Comparison of ENCODE assay signal across 19 mouse cellular contexts in genomic region chr19:53251015-53251414, GRCm38 (mm10). TPM values are rescaled to one million over a fixed set of nuclear protein-coding genes. Genes with fewer than 3 reads are reported as not detected.
DNase-seq lines count a peak whose midpoint lies in the region; ATAC-seq and TF ChIP-seq lines count a peak whose summit lies in the region.
"Had no signal": no experiment of that assay in that cellular context is flagged by ENCODE, and none has a peak within 500 bp of the region (broad histone marks: within the 10 kb centered on the region; RNA-seq: fewer than 3 reads in every experiment).

No protein-coding gene starts in this region.

- 0 out of 2 replicates have a peak overlapping the region, but pooled peaks have one; percentile 26 for H3K27ac ChIP-seq in lung, postnatal 0 days (ENCODE audit: low read length)
- peak overlapping the region; percentile 73 for H3K27ac ChIP-seq in liver, embryonic 15.5 days (replicated peaks)
- no peak overlapping the region for H3K27ac ChIP-seq in midbrain, postnatal 0 days (ENCODE audit: low read depth, low read length)
- H3K27ac ChIP-seq: forebrain, embryonic 10.5 days; hindbrain, embryonic 13.5 days; midbrain, embryonic 12.5 days; neural tube, embryonic 13.5 days; stomach, embryonic 15.5 days had no signal

- no peaks in the 10 kb centered on the region for H3K9me3 ChIP-seq in lung, postnatal 0 days (ENCODE audit: low read length)
- H3K9me3 ChIP-seq in liver, embryonic 15.5 days (replicated peaks) = no peaks in the 10 kb centered on the region
- no peaks in the 10 kb centered on the region for H3K9me3 ChIP-seq in midbrain, postnatal 0 days (ENCODE audit: low read length)
- H3K9me3 ChIP-seq: forebrain, embryonic 10.5 days; G1E; hindbrain, embryonic 13.5 days; midbrain, embryonic 12.5 days; neural tube, embryonic 13.5 days; stomach, embryonic 15.5 days had no signal

- no peak overlapping the region for H3K4me3 ChIP-seq in lung, postnatal 0 days (ENCODE audit: low read depth, low read length)
- H3K4me3 ChIP-seq in lung, adult 2 months (replicated peaks; ENCODE audit: extremely low read depth, low read depth, low read length) = no peak overlapping the region
- no peak overlapping the region for H3K4me3 ChIP-seq in liver, embryonic 15.5 days (replicated peaks)
- no peak overlapping the region for H3K4me3 ChIP-seq in midbrain, postnatal 0 days (ENCODE audit: low read depth, low read length)
- H3K4me3 ChIP-seq: forebrain, embryonic 10.5 days; hindbrain, embryonic 13.5 days; midbrain, embryonic 12.5 days; neural tube, embryonic 13.5 days; stomach, embryonic 15.5 days had no signal

- no peak for TF ChIP-seq POLR2A in lung, adult 2 months (IDR thresholded peaks at IDR 0.05; ENCODE audit: borderline replicate concordance, extremely low read depth, low read depth, low read length)

- no peaks in the 10 kb centered on the region for H3K27me3 ChIP-seq in lung, postnatal 0 days (replicated peaks; ENCODE audit: insufficient read depth, low read length)
- H3K27me3 ChIP-seq in liver, embryonic 15.5 days = no peaks in the 10 kb centered on the region
- H3K27me3 ChIP-seq in midbrain, postnatal 0 days (ENCODE audit: insufficient read depth, low read length) = no peaks in the 10 kb centered on the region
- H3K27me3 ChIP-seq: hindbrain, embryonic 13.5 days; midbrain, embryonic 12.5 days; neural tube, embryonic 13.5 days; stomach, embryonic 15.5 days had no signal

- H3K4me2 ChIP-seq in lung, postnatal 0 days (replicated peaks; ENCODE audit: low read depth, low read length) = no peak overlapping the region
- 0 out of 2 replicates have a peak overlapping the region, but pooled peaks have one; percentile 1 for H3K4me2 ChIP-seq in liver, embryonic 15.5 days
- no peak overlapping the region for H3K4me2 ChIP-seq in midbrain, postnatal 0 days (ENCODE audit: low read depth, low read length, poor library complexity, severe bottlenecking)
- H3K4me2 ChIP-seq: hindbrain, embryonic 13.5 days; midbrain, embryonic 12.5 days; neural tube, embryonic 13.5 days; stomach, embryonic 15.5 days had no signal

- H3K36me3 ChIP-seq in lung, postnatal 0 days (ENCODE audit: insufficient read depth, low read length) = peaks cover 2% of the 10 kb centered on the region; the same call in 1 of the 2 replicates
- H3K36me3 ChIP-seq in liver, embryonic 15.5 days (replicated peaks) = peaks cover 16% of the 10 kb centered on the region
- no peaks in the 10 kb centered on the region for H3K36me3 ChIP-seq in midbrain, postnatal 0 days (ENCODE audit: insufficient read depth, low read length)
- H3K36me3 ChIP-seq: forebrain, embryonic 10.5 days; hindbrain, embryonic 13.5 days; midbrain, embryonic 12.5 days; neural tube, embryonic 13.5 days had no signal

- TF ChIP-seq CTCF in lung, postnatal 0 days (IDR thresholded peaks at IDR 0.05) = no peak
- no peak for TF ChIP-seq CTCF in lung, adult 2 months (IDR thresholded peaks at IDR 0.05; ENCODE audit: insufficient read depth, low read length)
- no peak for TF ChIP-seq CTCF in midbrain, postnatal 0 days (IDR thresholded peaks at IDR 0.05)

- TF ChIP-seq EP300 in lung, postnatal 0 days (IDR thresholded peaks at IDR 0.05) = no peak

- 86% methylated on average over 7 of the region's 7 CpGs for WGBS in lung, postnatal 0 days
- 76% methylated on average over 7 of the region's 7 CpGs for WGBS in lung, adult 2 months
- WGBS in liver, embryonic 15.5 days (ENCODE audit: insufficient replicate concordance) = 66% methylated on average over 7 of the region's 7 CpGs
- 92% methylated on average over 7 of the region's 7 CpGs for WGBS in midbrain, postnatal 0 days

- no peaks in the 10 kb centered on the region for H3K4me1 ChIP-seq in lung, postnatal 0 days (ENCODE audit: insufficient read depth, low read depth, low read length)
- no peaks in the 10 kb centered on the region for H3K4me1 ChIP-seq in lung, adult 2 months (ENCODE audit: control insufficient read depth, insufficient read depth, low read length)
- H3K4me1 ChIP-seq in liver, embryonic 15.5 days (replicated peaks) = peaks cover 70% of the 10 kb centered on the region
- H3K4me1 ChIP-seq in midbrain, postnatal 0 days (ENCODE audit: insufficient read depth, low read length) = peaks cover 4% of the 10 kb centered on the region; the same call in 1 of the 2 replicates
- H3K4me1 ChIP-seq: stomach, embryonic 15.5 days had no signal

- peak; percentile 23 for DNase-seq in adrenal gland, postnatal 10 days
- no peak for DNase-seq in adrenal gland, adult 18-20 months (ENCODE audit: low spot score in 2 of 2)
- DNase-seq in lung, postnatal 0 days (ENCODE audit: low spot score) = no peak
- no peak for DNase-seq in lung, adult 2 months
- no peak for DNase-seq in midbrain, postnatal 0 days (ENCODE audit: low spot score)
- no peak for DNase-seq in ovary, postnatal 36 days (ENCODE audit: low spot score)
- DNase-seq: cerebellum, postnatal 14 days; kidney, postnatal 4 days; right cerebral cortex, postnatal 25 days; thymus, adult 2 months had no signal

- H3K9ac ChIP-seq in lung, postnatal 0 days (replicated peaks; ENCODE audit: low read depth) = no peak overlapping the region
- H3K9ac ChIP-seq in liver, embryonic 15.5 days = no peak overlapping the region
- no peak overlapping the region for H3K9ac ChIP-seq in midbrain, postnatal 0 days (replicated peaks; ENCODE audit: low read length, poor library complexity, severe bottlenecking)
- H3K9ac ChIP-seq: hindbrain, embryonic 13.5 days; midbrain, embryonic 12.5 days; neural tube, embryonic 13.5 days; stomach, embryonic 15.5 days had no signal

- peak; percentile 34; the same call in 1 of the 2 replicates for ATAC-seq in lung, postnatal 0 days
- ATAC-seq in liver, embryonic 15.5 days (ENCODE audit: insufficient read depth) = no peak
- ATAC-seq in neutrophil, adult 5-6 weeks (ENCODE audit: extremely low read depth, insufficient number of reproducible peaks, low FRiP score, poor library complexity, severe bottlenecking) = peak; percentile 43; the same call in 1 of the 2 replicates
- no peak for ATAC-seq in midbrain, postnatal 0 days (ENCODE audit: low FRiP score)
- ATAC-seq: inflammation-experienced regulatory T-cells, adult 6 months had no signal

RNA-seq across cellular contexts. Expression of gene Mxi1, which starts 59.3 kb away (rescaled TPM):
- total RNA-seq in adrenal gland, postnatal 10 days (2021) = 10 to 100 TPM; 31.0 to 31.7 TPM
- 10 to 100 TPM; 29.2 to 35.0 TPM for total RNA-seq in adrenal gland, adult 18-20 months (2021)
- 40.4 and 43.0 TPM in 2 replicates for polyA plus RNA-seq in lung, postnatal 0 days (2015; fragmentation: Nextera tagmentation; extraction: Ambion mirVana)
- polyA plus RNA-seq in lung, adult 2 months (2012; rRNA removed) = 17.0 and 21.5 TPM in 2 replicates
- polyA plus RNA-seq in liver, embryonic 15.5 days (2015; fragmentation: Nextera tagmentation; extraction: Ambion mirVana) = 34.8 and 38.3 TPM in 2 replicates
- total RNA-seq in neutrophil, adult 5-6 weeks (2017) = 108 and 112 TPM in 2 replicates
- 40.9 and 49.2 TPM in 2 replicates for total RNA-seq in midbrain, postnatal 0 days (2014; rRNA removed)
- polyA plus RNA-seq in midbrain, postnatal 0 days (2015; fragmentation: Nextera tagmentation; extraction: Ambion mirVana) = 37.7 and 38.8 TPM in 2 replicates

Comparison
In these comparisons a context has a peak if more than half of its experiments do, and no peak if none do; other contexts are left out.
1. ATAC-seq: peak in lung, postnatal 0 days (single experiment) and neutrophil, adult 5-6 weeks (single experiment); none in liver, embryonic 15.5 days (single experiment) and midbrain, postnatal 0 days (single experiment).